Mouse (Mus musculus) heart, postnatal 0 days (tissue): ENCODE data around the gene Ube4b.
A peak's percentile ranks its signal among the peaks of the same experiment; 100 is the strongest.

Experiments used
- CTCF ChIP-seq: IDR thresholded peaks from 2 replicates; pipeline ENCODE4 v1.5.1; 2016; ENCODE audit warnings: antibody characterized with exemption, control low read depth, low read depth
- EP300 ChIP-seq: IDR thresholded peaks from 2 replicates; pipeline ENCODE4 v1.6.1; 2016; ENCODE audit warnings: antibody characterized with exemption, low read depth

- TF ChIP-seq EP300 (no peak), CTCF (peak; percentile 56)
Observed at GRCm38 (mm10) chr4:149453656-149454055, 27.1 kb upstream of the Ube4b start.
